Mouse (Mus musculus) limb, embryonic 12.5 days (tissue): Measurements from ENCODE around the gene Psmd12. TPM values are rescaled to one million over a fixed set of nuclear protein-coding genes. Genes with fewer than 3 reads are reported as not detected.

Source experiments
- ATAC-seq: fragments of 200-750 bp; cut with Nextera tagmentation; 2 replicates; pipeline ENCODE4 v1.8.0; 2017; ENCODE audit warnings: low read depth, moderate TSS enrichment; ENCODE audit not compliant: insufficient number of reproducible peaks, insufficient read depth, low FRiP score, low TSS enrichment
- H3K27ac ChIP-seq: fragments of 300-500 bp; sonication (generic); 2 replicates; pipeline ENCODE4 v1.5.1; 2016; ENCODE audit warnings: mild to moderate bottlenecking, moderate library complexity
- H3K27me3 ChIP-seq: fragments of 300-500 bp; sonication (generic); 2 replicates; pipeline ENCODE4 v1.6.1; 2016; ENCODE audit warnings: mild to moderate bottlenecking, moderate library complexity
- H3K36me3 ChIP-seq: fragments of 300-500 bp; sonication (generic); 2 replicates; pipeline ENCODE4 v1.6.1; 2016; ENCODE audit warnings: mild to moderate bottlenecking, moderate library complexity
- H3K4me1 ChIP-seq: fragments of 300-500 bp; sonication (generic); replicated peaks from 2 replicates; pipeline ENCODE4 v1.6.1; 2016
- H3K4me2 ChIP-seq: fragments of 300-500 bp; sonication (generic); 2 replicates; pipeline ENCODE4 v1.6.1; 2016; ENCODE audit warnings: mild to moderate bottlenecking, moderate library complexity
- H3K4me3 ChIP-seq: fragments of 300-500 bp; sonication (generic); replicated peaks from 2 replicates; pipeline ENCODE4 v1.5.1; 2016; ENCODE audit warnings: mild to moderate bottlenecking
- H3K9ac ChIP-seq: fragments of 300-500 bp; sonication (generic); replicated peaks from 2 replicates; pipeline ENCODE4 v1.6.1; 2016; ENCODE audit warnings: mild to moderate bottlenecking, moderate library complexity
- H3K9me3 ChIP-seq: fragments of 300-500 bp; sonication (generic); 2 replicates; pipeline ENCODE4 v1.6.1; 2016; ENCODE audit warnings: mild to moderate bottlenecking, moderate library complexity
- WGBS: fragments of 180-500 bp; shearing (Covaris S2); methylation state at CpG from one replicate; pipeline ENCODE4 v1.1.7; 2016; 5-methylcytosine and 5-hydroxymethylcytosine counted together
- polyA plus RNA-seq: library from polyadenylated mRNA; unstranded; fragments of >200 nt; fragmentation: Nextera tagmentation; extraction: Ambion mirVana; gene quantifications from 2 replicates; pipeline ENCODE4 v1.2.1, GENCODE M21; 2016

Psmd12 gene
- polyA plus RNA-seq, result 186 and 196 TPM in 2 replicates

GRCm38 (mm10) chr11:107479053-107479861, at the start of gene Psmd12:
Gene Psmd12, plus strand, starts transcription at chr11:107479484.
- peak within 1 kb of the TSS; percentile 93 for H3K4me3 ChIP-seq
- H3K36me3 ChIP-seq, result 0 out of 2 replicates have a peak, but pooled peaks cover 6% of the 10 kb centered on the region
- WGBS, result under 1% methylated on average over 51 of the region's 51 CpGs
- peak within 1 kb of the TSS; percentile 92 for H3K4me2 ChIP-seq
- peak; percentile 97 for ATAC-seq
- peaks cover 15% of the 10 kb centered on the region for H3K4me1 ChIP-seq
- H3K27ac ChIP-seq, result peak within 1 kb of the TSS; percentile 78
- no peaks in the 10 kb centered on the region for H3K9me3 ChIP-seq
- no peaks in the 10 kb centered on the region for H3K27me3 ChIP-seq
- peak within 1 kb of the TSS; percentile 95 for H3K9ac ChIP-seq

- no peak overlapping the region for H3K4me3 ChIP-seq
- H3K9me3 ChIP-seq, result no peaks in the 10 kb centered on the region
- H3K4me2 ChIP-seq, result no peak overlapping the region
- ATAC-seq, result no peak
- no peak overlapping the region for H3K9ac ChIP-seq
- peaks cover 3% of the 10 kb centered on the region; the same call in 1 of the 2 replicates for H3K36me3 ChIP-seq
- no peak overlapping the region for H3K27ac ChIP-seq
- H3K4me1 ChIP-seq, result peaks cover 10% of the 10 kb centered on the region
- H3K27me3 ChIP-seq, result no peaks in the 10 kb centered on the region
- 85% methylated on average over 7 of the region's 7 CpGs for WGBS
Measured at GRCm38 (mm10) chr11:107431197-107431965, 47.9 kb upstream of the Psmd12 start.

- whole genome bisulfite sequencing, result 93% methylated on average over 6 of the region's 6 CpGs
- ATAC-seq, result no peak
- no peaks in the 10 kb centered on the region for H3K27me3 ChIP-seq
Measured at GRCm38 (mm10) chr11:107435776-107436449, 43.4 kb upstream of the Psmd12 start.

GRCm38 (mm10) chr11:107437723-107438122, 41.6 kb upstream of the Psmd12 start:
- H3K4me3 ChIP-seq, result no peak overlapping the region
- no peaks in the 10 kb centered on the region for H3K27me3 ChIP-seq
- peaks cover 15% of the 10 kb centered on the region for H3K4me1 ChIP-seq
- WGBS, result 61% methylated on average over 4 of the region's 4 CpGs
- H3K36me3 ChIP-seq, result no peaks in the 10 kb centered on the region
- no peak overlapping the region for H3K27ac ChIP-seq
- H3K9ac ChIP-seq, result no peak overlapping the region
- no peak for ATAC-seq
- no peak overlapping the region for H3K4me2 ChIP-seq
- H3K9me3 ChIP-seq, result no peaks in the 10 kb centered on the region

More at GRCm38 (mm10) chr11:107435776-107436449, 43.4 kb upstream of the Psmd12 start:
- Histone ChIP-seq H3K4me3 (no peak overlapping the region), H3K4me2 (no peak overlapping the region), H3K36me3 (no peaks in the 10 kb centered on the region), H3K4me1 (peaks cover 17% of the 10 kb centered on the region), H3K9ac (no peak overlapping the region), H3K9me3 (no peaks in the 10 kb centered on the region), H3K27ac (no peak overlapping the region)

GRCm38 (mm10) chr11:107438140-107438539, 41.1 kb upstream of the Psmd12 start:
- no peak overlapping the region for H3K4me2 ChIP-seq
- no peak overlapping the region for H3K9ac ChIP-seq
- no peak for ATAC-seq
- 41% methylated on average over 3 of the region's 3 CpGs for WGBS
- no peaks in the 10 kb centered on the region for H3K36me3 ChIP-seq
- H3K27ac ChIP-seq, result no peak overlapping the region
- H3K4me3 ChIP-seq, result no peak overlapping the region
- H3K27me3 ChIP-seq, result no peaks in the 10 kb centered on the region
- peaks cover 10% of the 10 kb centered on the region for H3K4me1 ChIP-seq
- H3K9me3 ChIP-seq, result no peaks in the 10 kb centered on the region

GRCm38 (mm10) chr11:107441050-107441449, 38.2 kb upstream of the Psmd12 start:
- no peak overlapping the region for H3K4me2 ChIP-seq
- ATAC-seq, result no peak
- no peaks in the 10 kb centered on the region for H3K36me3 ChIP-seq
- peaks cover 8% of the 10 kb centered on the region; the same call in 1 of the 2 replicates for H3K4me1 ChIP-seq
- H3K4me3 ChIP-seq, result no peak overlapping the region
- WGBS, result 61% methylated on average over 3 of the region's 3 CpGs
- no peaks in the 10 kb centered on the region for H3K27me3 ChIP-seq
- no peaks in the 10 kb centered on the region for H3K9me3 ChIP-seq
- no peak overlapping the region for H3K9ac ChIP-seq
- no peak overlapping the region for H3K27ac ChIP-seq

- Histone ChIP-seq H3K9me3 (no peaks in the 10 kb centered on the region), H3K36me3 (no peaks in the 10 kb centered on the region), H3K4me2 (no peak overlapping the region), H3K4me1 (peaks cover 13% of the 10 kb centered on the region; the same call in 1 of the 2 replicates), H3K4me3 (no peak overlapping the region), H3K9ac (no peak overlapping the region), H3K27ac (no peak overlapping the region), H3K27me3 (no peaks in the 10 kb centered on the region)
- 84% methylated on average over 12 of the region's 12 CpGs for WGBS
- ATAC-seq, result no peak
Measured at GRCm38 (mm10) chr11:107443121-107444095, 35.9 kb upstream of the Psmd12 start.

- 94% methylated on average over 3 of the region's 3 CpGs for WGBS
- no peaks in the 10 kb centered on the region for H3K9me3 ChIP-seq
Measured at GRCm38 (mm10) chr11:107445683-107446082, 33.6 kb upstream of the Psmd12 start.

GRCm38 (mm10) chr11:107446650-107447049, 32.6 kb upstream of the Psmd12 start:
- Histone ChIP-seq H3K36me3 (no peaks in the 10 kb centered on the region), H3K4me2 (no peak overlapping the region), H3K9me3 (no peaks in the 10 kb centered on the region), H3K4me1 (peaks cover 22% of the 10 kb centered on the region), H3K9ac (no peak overlapping the region), H3K27me3 (no peaks in the 10 kb centered on the region), H3K27ac (no peak overlapping the region), H3K4me3 (no peak overlapping the region)
- 76% methylated on average over 6 of the region's 6 CpGs for WGBS
- no peak for ATAC-seq

More at GRCm38 (mm10) chr11:107445683-107446082, 33.6 kb upstream of the Psmd12 start:
- H3K4me1 ChIP-seq, result peaks cover 22% of the 10 kb centered on the region
- no peak overlapping the region for H3K4me3 ChIP-seq
- no peaks in the 10 kb centered on the region for H3K27me3 ChIP-seq
- ATAC-seq, result no peak
- H3K36me3 ChIP-seq, result no peaks in the 10 kb centered on the region
- no peak overlapping the region for H3K27ac ChIP-seq
- H3K4me2 ChIP-seq, result no peak overlapping the region
- no peak overlapping the region for H3K9ac ChIP-seq

GRCm38 (mm10) chr11:107447349-107447748, 31.9 kb upstream of the Psmd12 start:
- no peak overlapping the region for H3K27ac ChIP-seq
- H3K27me3 ChIP-seq, result no peaks in the 10 kb centered on the region
- H3K9me3 ChIP-seq, result no peaks in the 10 kb centered on the region
- H3K9ac ChIP-seq, result no peak overlapping the region
- H3K36me3 ChIP-seq, result no peaks in the 10 kb centered on the region
- H3K4me2 ChIP-seq, result no peak overlapping the region
- ATAC-seq, result no peak
- 64% methylated on average over 5 of the region's 5 CpGs for WGBS
- peaks cover 22% of the 10 kb centered on the region for H3K4me1 ChIP-seq
- no peak overlapping the region for H3K4me3 ChIP-seq
